Mouse (Mus musculus): ENCODE results near the gene Ift27. TPM values are rescaled to one million over a fixed set of nuclear protein-coding genes. Genes with fewer than 3 reads are reported as not detected.

The Ift27 gene
- polyA plus RNA-seq, 1 experiment from 2014 or later = 105 TPM

DNA sequence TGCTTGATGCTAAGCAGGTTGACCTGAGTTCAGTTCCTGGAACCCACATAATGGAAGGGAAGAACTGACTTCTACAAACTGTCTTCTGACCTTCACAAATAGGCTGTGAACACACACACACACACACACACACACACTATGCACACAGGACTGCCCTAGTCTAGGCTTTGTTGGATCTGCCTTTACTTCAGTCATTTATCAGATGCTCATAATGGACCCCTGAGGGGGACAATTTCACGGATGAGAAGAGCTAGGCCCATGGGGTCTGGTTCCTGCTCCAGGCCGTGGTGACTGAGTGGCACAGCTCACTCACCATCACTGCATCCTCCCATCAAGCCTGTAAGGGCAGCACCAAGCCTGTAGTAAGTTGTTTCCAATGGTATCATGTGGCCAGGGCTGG is 40.5 kb downstream of the Ift27 start:
- Histone ChIP-seq H3K9ac (replicated peaks; ENCODE audit: low read depth, low read length) (no peak overlapping the region), H3K4me1 (ENCODE audit: control insufficient read depth, insufficient read depth, low read length) (no peaks in the 10 kb centered on the region), H3K9me3 (ENCODE audit: control insufficient read depth, low read length) (no peaks in the 10 kb centered on the region), H3K36me3 (ENCODE audit: control insufficient read depth, insufficient read depth, low read length) (no peaks in the 10 kb centered on the region), H3K4me2 (ENCODE audit: low read depth, low read length) (no peak overlapping the region), H3K27me3 (ENCODE audit: control insufficient read depth, insufficient read depth, low read length) (no peaks in the 10 kb centered on the region), H3K4me3 (ENCODE audit: low read depth, low read length) (no peak overlapping the region), H3K27ac (ENCODE audit: low read depth, low read length) (no peak overlapping the region)
- 7% methylated on average over 2 of the region's 2 CpGs for WGBS
- no peak for ATAC-seq (ENCODE audit: low read depth)

DNA sequence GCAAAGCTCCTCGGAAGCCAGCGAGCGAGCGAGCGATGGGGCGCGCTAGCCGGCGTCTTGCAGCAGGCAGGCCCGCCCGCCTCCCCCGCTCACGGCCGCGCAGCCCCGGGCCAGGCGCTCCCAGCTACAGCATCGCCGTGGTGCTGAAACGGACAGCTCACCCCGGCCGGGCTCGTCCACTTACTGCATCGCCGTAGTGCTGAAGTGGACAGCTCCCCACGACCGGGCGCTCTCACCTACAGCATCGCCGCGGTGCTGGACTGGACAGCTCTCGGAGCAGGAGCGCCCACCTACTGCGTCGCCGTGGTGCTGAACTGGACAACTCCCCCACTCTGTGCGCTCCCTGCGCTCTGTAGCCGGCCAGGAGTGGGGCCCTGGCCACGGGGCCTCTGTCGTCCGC is 54.2 kb downstream of the Ift27 start, which contains the start of gene Cacng2:
Cacng2 (minus strand) TSS at position 325 of the 400 bp plus-strand sequence.
- WGBS = under 1% methylated on average over 39 of the region's 42 CpGs
- H3K4me1 ChIP-seq (ENCODE audit: control insufficient read depth, insufficient read depth, low read length) = peaks cover 15% of the 10 kb centered on the region
- ATAC-seq (ENCODE audit: low read depth) = peak; percentile 92
- H3K27ac ChIP-seq (ENCODE audit: low read depth, low read length) = peak within 1 kb of the TSS; percentile 81
- H3K4me2 ChIP-seq (ENCODE audit: low read depth, low read length) = peak within 1 kb of the TSS; percentile 67
- no peaks in the 10 kb centered on the region for H3K27me3 ChIP-seq (ENCODE audit: control insufficient read depth, insufficient read depth, low read length)
- H3K4me3 ChIP-seq (ENCODE audit: low read depth, low read length) = peak within 1 kb of the TSS; percentile 70
- H3K9me3 ChIP-seq (ENCODE audit: control insufficient read depth, low read length) = no peaks in the 10 kb centered on the region
- peak within 1 kb of the TSS; percentile 89 for H3K9ac ChIP-seq (replicated peaks; ENCODE audit: low read depth, low read length)
- H3K36me3 ChIP-seq (ENCODE audit: control insufficient read depth, insufficient read depth, low read length) = no peaks in the 10 kb centered on the region

DNA sequence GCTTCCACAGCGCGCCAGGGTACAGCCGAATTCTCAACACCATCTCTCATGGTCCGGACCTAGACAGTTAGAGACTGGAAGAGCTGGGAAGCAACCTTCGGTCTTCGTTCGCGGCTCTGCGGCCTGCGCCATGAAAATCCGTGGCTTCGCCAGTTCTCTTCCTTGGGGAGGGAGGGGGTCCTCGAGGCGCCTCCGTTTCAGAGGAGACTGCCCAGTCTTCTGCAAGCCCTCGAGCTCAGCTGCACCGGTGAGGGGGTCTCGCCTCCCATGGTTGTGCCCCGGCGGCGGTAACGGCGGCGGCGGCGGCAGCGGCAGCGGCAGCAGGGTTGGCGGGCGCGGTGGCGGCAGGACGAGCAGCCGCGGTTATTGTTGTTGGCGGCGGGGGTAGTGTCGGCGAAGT is 54.7 kb downstream of the Ift27 start:
- peak; percentile 36 for ATAC-seq (ENCODE audit: low read depth)
- peak overlapping the region; percentile 81 for H3K27ac ChIP-seq (ENCODE audit: low read depth, low read length)
- H3K27me3 ChIP-seq (ENCODE audit: control insufficient read depth, insufficient read depth, low read length) = no peaks in the 10 kb centered on the region
- peaks cover 15% of the 10 kb centered on the region for H3K4me1 ChIP-seq (ENCODE audit: control insufficient read depth, insufficient read depth, low read length)
- H3K36me3 ChIP-seq (ENCODE audit: control insufficient read depth, insufficient read depth, low read length) = no peaks in the 10 kb centered on the region
- 4% methylated on average over 37 of the region's 39 CpGs for WGBS
- peak overlapping the region; percentile 67 for H3K4me2 ChIP-seq (ENCODE audit: low read depth, low read length)
- H3K9ac ChIP-seq (replicated peaks; ENCODE audit: low read depth, low read length) = peak overlapping the region; percentile 89
- H3K4me3 ChIP-seq (ENCODE audit: low read depth, low read length) = peak overlapping the region; percentile 70
- H3K9me3 ChIP-seq (ENCODE audit: control insufficient read depth, low read length) = no peaks in the 10 kb centered on the region

DNA sequence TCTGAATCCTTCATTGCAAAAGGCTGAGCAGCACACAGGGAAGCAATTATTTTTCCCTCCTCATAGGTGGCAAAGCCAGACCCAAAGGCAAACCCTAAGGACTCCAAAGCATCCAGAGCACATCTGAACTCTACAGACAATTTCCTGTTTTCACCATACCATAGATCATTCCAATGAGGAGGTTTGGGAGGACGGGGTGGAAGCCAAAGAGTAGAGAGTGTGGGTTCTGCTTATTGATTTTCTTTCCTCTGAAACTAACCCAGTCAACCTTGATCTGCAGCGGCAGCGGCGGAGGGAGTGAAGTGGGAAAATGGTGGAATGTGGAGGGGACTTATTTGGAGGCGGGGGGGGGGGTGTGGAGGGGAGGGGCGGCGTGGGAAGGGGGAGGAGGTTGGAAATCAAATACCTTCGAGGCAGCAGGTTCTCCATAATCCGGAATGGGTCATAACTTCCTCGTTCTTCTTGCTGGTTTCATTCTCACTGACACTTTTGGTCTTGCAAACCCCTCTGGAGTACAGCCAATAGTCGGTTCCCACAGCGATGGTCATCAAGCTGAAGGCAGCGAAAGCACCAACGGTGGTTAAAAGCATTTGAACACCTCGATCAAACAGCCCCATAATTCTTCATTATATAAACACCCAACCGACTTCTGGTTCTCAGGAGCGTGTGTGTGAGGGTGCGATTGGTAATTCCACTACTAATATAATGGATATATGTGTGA is 55.5 kb downstream of the Ift27 start:
- no peaks in the 10 kb centered on the region for H3K9me3 ChIP-seq (ENCODE audit: control insufficient read depth, low read length)
- peak overlapping the region; percentile 70 for H3K4me3 ChIP-seq (ENCODE audit: low read depth, low read length)
- no peaks in the 10 kb centered on the region for H3K27me3 ChIP-seq (ENCODE audit: control insufficient read depth, insufficient read depth, low read length)
- H3K4me2 ChIP-seq (ENCODE audit: low read depth, low read length) = peak overlapping the region; percentile 67
- H3K27ac ChIP-seq (ENCODE audit: low read depth, low read length) = peak overlapping the region; percentile 34; the same call in 1 of the 2 replicates
- WGBS = 37% methylated on average over 15 of the region's 18 CpGs
- H3K9ac ChIP-seq (replicated peaks; ENCODE audit: low read depth, low read length) = peak overlapping the region; percentile 89
- H3K36me3 ChIP-seq (ENCODE audit: control insufficient read depth, insufficient read depth, low read length) = no peaks in the 10 kb centered on the region
- H3K4me1 ChIP-seq (ENCODE audit: control insufficient read depth, insufficient read depth, low read length) = peaks cover 15% of the 10 kb centered on the region
- no peak for ATAC-seq (ENCODE audit: low read depth)

DNA sequence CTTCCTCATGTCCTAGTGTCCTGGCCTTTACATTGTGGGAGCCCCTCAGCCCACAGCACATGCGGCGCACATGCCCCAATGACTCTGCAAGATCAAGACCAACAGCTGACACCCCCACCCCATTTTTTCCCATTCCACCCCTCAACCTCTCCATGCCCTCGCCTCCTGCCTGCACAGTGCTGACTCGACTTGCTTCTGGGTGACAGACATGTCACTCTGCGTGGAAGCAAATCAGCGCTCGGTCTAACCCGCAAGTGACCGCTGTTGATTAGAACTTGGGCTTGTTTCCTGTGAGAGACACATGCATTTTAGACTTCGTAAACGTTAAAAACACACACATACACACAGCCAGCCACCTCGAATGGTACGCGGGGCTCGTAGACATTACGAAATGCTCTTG is 56.2 kb downstream of the Ift27 start:
- Histone ChIP-seq H3K27ac (ENCODE audit: low read depth, low read length) (peak overlapping the region; percentile 52; the same call in 1 of the 2 replicates), H3K27me3 (ENCODE audit: control insufficient read depth, insufficient read depth, low read length) (no peaks in the 10 kb centered on the region), H3K4me1 (ENCODE audit: control insufficient read depth, insufficient read depth, low read length) (peaks cover 15% of the 10 kb centered on the region), H3K9ac (replicated peaks; ENCODE audit: low read depth, low read length) (peak overlapping the region; percentile 89; the same call in 1 of the 2 replicates), H3K36me3 (ENCODE audit: control insufficient read depth, insufficient read depth, low read length) (no peaks in the 10 kb centered on the region), H3K9me3 (ENCODE audit: control insufficient read depth, low read length) (no peaks in the 10 kb centered on the region), H3K4me2 (ENCODE audit: low read depth, low read length) (peak overlapping the region; percentile 67), H3K4me3 (ENCODE audit: low read depth, low read length) (peak overlapping the region; percentile 70)
- 74% methylated on average over 16 of the region's 16 CpGs for WGBS
- ATAC-seq (ENCODE audit: low read depth) = no peak

DNA sequence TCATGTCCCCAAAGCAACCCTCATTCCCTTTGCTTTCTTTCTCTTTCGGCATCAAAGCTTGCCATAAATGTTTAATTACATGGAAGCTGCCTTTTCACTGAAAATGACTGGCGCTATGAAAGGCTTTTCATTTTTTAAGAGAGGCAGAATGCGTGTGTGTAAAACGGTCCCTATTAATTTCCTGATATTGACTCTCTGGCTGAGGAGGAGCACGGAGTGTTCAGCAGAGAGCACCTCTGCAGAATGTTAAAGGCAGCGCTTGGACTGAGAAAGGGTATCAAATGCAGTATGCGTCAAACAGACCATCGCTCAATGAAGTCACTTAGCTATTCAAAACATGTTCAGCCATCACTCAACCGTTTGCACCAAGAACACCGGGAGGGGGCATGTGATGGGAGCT is 57.0 kb downstream of the Ift27 start:
- H3K27me3 ChIP-seq (ENCODE audit: control insufficient read depth, insufficient read depth, low read length) = no peaks in the 10 kb centered on the region
- peak overlapping the region; percentile 70 for H3K4me3 ChIP-seq (ENCODE audit: low read depth, low read length)
- peak overlapping the region; percentile 45; the same call in 1 of the 2 replicates for H3K27ac ChIP-seq (ENCODE audit: low read depth, low read length)
- peak overlapping the region; percentile 67 for H3K4me2 ChIP-seq (ENCODE audit: low read depth, low read length)
- H3K9me3 ChIP-seq (ENCODE audit: control insufficient read depth, low read length) = no peaks in the 10 kb centered on the region
- H3K36me3 ChIP-seq (ENCODE audit: control insufficient read depth, insufficient read depth, low read length) = no peaks in the 10 kb centered on the region
- WGBS = 23% methylated on average over 10 of the region's 10 CpGs
- no peak for ATAC-seq (ENCODE audit: low read depth)
- peak overlapping the region; percentile 47; the same call in 1 of the 2 replicates for H3K9ac ChIP-seq (replicated peaks; ENCODE audit: low read depth, low read length)
- peaks cover 15% of the 10 kb centered on the region for H3K4me1 ChIP-seq (ENCODE audit: control insufficient read depth, insufficient read depth, low read length)

DNA sequence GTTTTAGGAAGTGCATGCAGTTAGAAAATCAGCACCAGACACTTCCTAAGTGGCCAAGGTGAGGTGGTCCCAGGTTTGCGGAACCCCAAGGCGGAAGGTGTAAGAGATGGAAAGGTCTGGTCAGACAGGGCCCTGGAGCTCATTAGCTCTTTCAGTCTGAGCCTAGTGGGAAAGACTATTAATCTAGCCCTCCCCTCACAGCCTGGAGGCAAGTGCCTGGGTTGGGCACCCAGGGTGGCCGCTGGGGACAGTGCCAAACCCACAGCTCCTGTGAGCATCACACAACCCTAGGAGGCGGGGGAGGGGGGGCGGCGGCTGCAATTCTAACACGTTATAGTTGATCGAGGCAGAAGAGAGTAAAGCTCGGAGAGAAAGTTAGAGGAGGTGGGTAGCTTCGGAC is 57.7 kb downstream of the Ift27 start:
- no peak for ATAC-seq (ENCODE audit: low read depth)
- Histone ChIP-seq H3K9ac (replicated peaks; ENCODE audit: low read depth, low read length) (no peak overlapping the region; the same call in 1 of the 2 replicates), H3K4me2 (ENCODE audit: low read depth, low read length) (peak overlapping the region; percentile 67), H3K4me1 (ENCODE audit: control insufficient read depth, insufficient read depth, low read length) (peaks cover 15% of the 10 kb centered on the region), H3K27me3 (ENCODE audit: control insufficient read depth, insufficient read depth, low read length) (no peaks in the 10 kb centered on the region), H3K36me3 (ENCODE audit: control insufficient read depth, insufficient read depth, low read length) (no peaks in the 10 kb centered on the region), H3K9me3 (ENCODE audit: control insufficient read depth, low read length) (no peaks in the 10 kb centered on the region), H3K27ac (ENCODE audit: low read depth, low read length) (no peak overlapping the region), H3K4me3 (ENCODE audit: low read depth, low read length) (peak overlapping the region; percentile 70)
- WGBS = 60% methylated on average over 10 of the region's 10 CpGs

Other genes with a start within 250 kb of the Ift27 start
- 208 and 212 TPM in 2 replicates for gene Txn2, start 245.1 kb downstream of the Ift27 start, polyA plus RNA-seq (2014; fragmentation: Nextera tagmentation; extraction: Ambion mirVana)
- 9.0 and 11.2 TPM in 2 replicates for gene Foxred2, start 217.4 kb downstream of the Ift27 start, polyA plus RNA-seq (2014; fragmentation: Nextera tagmentation; extraction: Ambion mirVana)
- gene Eif3d, start 203.3 kb downstream of the Ift27 start, polyA plus RNA-seq (2014; fragmentation: Nextera tagmentation; extraction: Ambion mirVana) = 177 TPM in 2 replicates
- gene Cacng2, start 54.1 kb downstream of the Ift27 start, polyA plus RNA-seq (2014; fragmentation: Nextera tagmentation; extraction: Ambion mirVana) = 12.4 and 21.0 TPM in 2 replicates
- 0.56 and 5.2 TPM in 2 replicates for gene Pvalb, start 32.3 kb upstream of the Ift27 start, polyA plus RNA-seq (2014; fragmentation: Nextera tagmentation; extraction: Ambion mirVana)
- 1.5 TPM in 2 replicates for gene Ncf4, start 70.7 kb upstream of the Ift27 start, polyA plus RNA-seq (2014; fragmentation: Nextera tagmentation; extraction: Ambion mirVana)
- gene Csf2rb2, start 131.6 kb upstream of the Ift27 start, polyA plus RNA-seq (2014; fragmentation: Nextera tagmentation; extraction: Ambion mirVana) = 0.09 and 0.11 TPM in 2 replicates
- gene Csf2rb, start 151.6 kb upstream of the Ift27 start, polyA plus RNA-seq (2014; fragmentation: Nextera tagmentation; extraction: Ambion mirVana) = 0.53 and 0.56 TPM in 2 replicates
- not detected in 2 replicates for gene Tex33, start 221.8 kb upstream of the Ift27 start, polyA plus RNA-seq (2014; fragmentation: Nextera tagmentation; extraction: Ambion mirVana)
- 16.0 and 20.3 TPM in 2 replicates for gene Tst, start 231.8 kb upstream of the Ift27 start, polyA plus RNA-seq (2014; fragmentation: Nextera tagmentation; extraction: Ambion mirVana)
- 3.7 and 4.2 TPM in 2 replicates for gene Mpst, start 232.3 kb upstream of the Ift27 start, polyA plus RNA-seq (2014; fragmentation: Nextera tagmentation; extraction: Ambion mirVana)